Mouse (Mus musculus): Measurements from ENCODE around the gene Stxbp4. TPM values are rescaled to one million over a fixed set of nuclear protein-coding genes. Genes with fewer than 3 reads are reported as not detected.

Stxbp4 gene
- total RNA-seq, 1 experiment: 10.8 TPM

- peaks cover 16% of the 10 kb centered on the region for H3K36me3 ChIP-seq (ENCODE audit: control insufficient read depth, insufficient read depth, low read length, poor library complexity, severe bottlenecking)
- in situ Hi-C loops (cut with MboI; ENCODE audit: low sequenced_read_pairs in 2 of 2, unreplicated experiment in 2 of 2): no loop called here
- DNase-seq (ENCODE audit: low read depth, low spot score): no peak
Observed at GRCm38 (mm10) chr11:90649777-90650176, 11.9 kb upstream of the Stxbp4 start.

DNA sequence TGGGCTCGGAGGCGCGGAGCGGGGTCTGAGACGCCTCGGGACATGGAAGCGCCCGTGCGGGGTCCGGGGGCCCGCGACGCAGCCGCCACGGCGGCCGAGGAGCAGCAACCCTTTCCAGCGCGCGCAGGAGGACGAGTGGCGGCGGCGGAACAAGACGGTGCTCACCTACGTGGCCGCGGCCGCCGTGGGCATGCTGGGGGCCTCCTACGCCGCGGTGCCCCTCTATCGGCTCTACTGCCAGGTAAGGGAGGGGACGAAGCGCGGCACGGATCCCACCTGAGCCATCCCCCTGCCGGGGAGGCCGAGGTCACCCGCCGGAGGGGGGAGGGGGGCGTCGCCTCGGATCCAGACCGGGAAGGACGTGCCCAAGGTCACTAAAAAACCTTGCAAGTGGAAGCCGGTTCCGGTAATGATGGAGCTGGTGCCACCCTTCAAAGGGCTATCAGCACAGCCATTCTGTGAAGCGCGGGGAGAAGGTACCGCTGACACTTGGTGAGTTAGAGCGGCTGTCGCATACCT, 487 bp upstream of the Stxbp4 start:
- H3K36me3 ChIP-seq (ENCODE audit: control insufficient read depth, insufficient read depth, low read length, poor library complexity, severe bottlenecking): peaks cover 5% of the 10 kb centered on the region
- TF ChIP-seq ZNF384 (IDR thresholded peaks at IDR 0.05; ENCODE audit: low read depth, low read length) (no peak), ZC3H11A (IDR thresholded peaks at IDR 0.05; ENCODE audit: borderline replicate concordance, low read depth, low read length) (no peak), MAFK (IDR thresholded peaks at IDR 0.05; ENCODE audit: insufficient read depth, low read depth, low read length) (no peak), HCFC1 (IDR thresholded peaks at IDR 0.05; ENCODE audit: borderline replicate concordance, insufficient read depth, low read length) (no peak), CHD2 (IDR thresholded peaks at IDR 0.05; ENCODE audit: low read depth, low read length) (no peak)
- peak overlapping the region; percentile 64 to 85 for H3K4me3 ChIP-seq (ENCODE audit: insufficient read depth in 1 of 2, low read depth in 1 of 2, low read length in 2 of 2, poor library complexity in 1 of 2, severe bottlenecking in 1 of 2)
- in situ Hi-C loops (cut with MboI; ENCODE audit: low sequenced_read_pairs in 2 of 2, unreplicated experiment in 2 of 2): no loop called here
- peak; percentile 40 for DNase-seq (ENCODE audit: low read depth, low spot score)
- peak overlapping the region; percentile 97 for H3K9ac ChIP-seq (ENCODE audit: insufficient read depth, low read depth, low read length, poor library complexity, severe bottlenecking)
- H3K4me1 ChIP-seq (ENCODE audit: control insufficient read depth in 2 of 2, insufficient read depth in 2 of 2, low read length in 2 of 2, poor library complexity in 1 of 2): no peaks in the 10 kb centered on the region; a peak in 1 of 4 replicates
- H3K9me3 ChIP-seq (ENCODE audit: control insufficient read depth, insufficient read depth, low read depth, low read length): no peaks in the 10 kb centered on the region
- peak overlapping the region; percentile 77 for H3K27ac ChIP-seq (ENCODE audit: insufficient read depth, low read depth, low read length, poor library complexity, severe bottlenecking)

More at GRCm38 (mm10) chr11:90649777-90650176, 11.9 kb upstream of the Stxbp4 start:
- Histone ChIP-seq H3K4me1 (ENCODE audit: control insufficient read depth in 2 of 2, insufficient read depth in 2 of 2, low read length in 2 of 2, poor library complexity in 1 of 2) (no peaks in the 10 kb centered on the region), H3K9me3 (ENCODE audit: control insufficient read depth, insufficient read depth, low read depth, low read length) (no peaks in the 10 kb centered on the region), H3K27ac (ENCODE audit: insufficient read depth, low read depth, low read length, poor library complexity, severe bottlenecking) (no peak overlapping the region), H3K9ac (ENCODE audit: insufficient read depth, low read depth, low read length, poor library complexity, severe bottlenecking) (no peak overlapping the region), H3K4me3 (ENCODE audit: insufficient read depth in 1 of 2, low read depth in 1 of 2, low read length in 2 of 2, poor library complexity in 1 of 2, severe bottlenecking in 1 of 2) (no peak overlapping the region)
- TF ChIP-seq HCFC1 (IDR thresholded peaks at IDR 0.05; ENCODE audit: borderline replicate concordance, insufficient read depth, low read length) (no peak), MAFK (IDR thresholded peaks at IDR 0.05; ENCODE audit: insufficient read depth, low read depth, low read length) (no peak), ZC3H11A (IDR thresholded peaks at IDR 0.05; ENCODE audit: borderline replicate concordance, low read depth, low read length) (no peak), ZNF384 (IDR thresholded peaks at IDR 0.05; ENCODE audit: low read depth, low read length) (no peak), CHD2 (IDR thresholded peaks at IDR 0.05; ENCODE audit: low read depth, low read length) (no peak)

DNA sequence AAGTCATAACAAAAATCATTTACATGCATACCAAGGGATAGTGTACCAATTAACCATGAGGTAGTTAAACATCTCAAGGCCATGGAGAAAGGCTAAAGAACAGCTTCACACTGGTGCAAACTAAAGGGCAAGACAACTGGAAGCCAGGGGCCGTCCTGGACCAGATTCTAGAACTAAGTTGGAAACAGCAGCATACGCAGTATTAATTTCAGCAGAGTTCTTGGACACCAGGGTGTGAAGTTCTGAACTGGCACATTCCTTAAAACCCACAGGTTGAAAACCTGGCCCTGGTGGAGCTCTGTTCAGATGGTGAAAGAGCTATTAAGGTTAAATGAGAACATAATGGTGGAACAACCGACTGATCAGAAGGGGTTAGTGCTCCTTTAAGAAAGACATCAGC, 3.2 kb downstream of the Stxbp4 start:
- peaks cover 2% of the 10 kb centered on the region; the same call in 1 of the 2 replicates for H3K36me3 ChIP-seq (ENCODE audit: control insufficient read depth, insufficient read depth, low read length, poor library complexity, severe bottlenecking)
- no peak overlapping the region for H3K9ac ChIP-seq (ENCODE audit: insufficient read depth, low read depth, low read length, poor library complexity, severe bottlenecking)
- no peak overlapping the region for H3K27ac ChIP-seq (ENCODE audit: insufficient read depth, low read depth, low read length, poor library complexity, severe bottlenecking)
- no peaks in the 10 kb centered on the region for H3K9me3 ChIP-seq (ENCODE audit: control insufficient read depth, insufficient read depth, low read depth, low read length)
- no peaks in the 10 kb centered on the region; a peak in 1 of 4 replicates for H3K4me1 ChIP-seq (ENCODE audit: control insufficient read depth in 2 of 2, insufficient read depth in 2 of 2, low read length in 2 of 2, poor library complexity in 1 of 2)
- in situ Hi-C loops (cut with MboI; ENCODE audit: low sequenced_read_pairs in 2 of 2, unreplicated experiment in 2 of 2): no loop called here
- no peak overlapping the region for H3K4me3 ChIP-seq (ENCODE audit: insufficient read depth in 1 of 2, low read depth in 1 of 2, low read length in 2 of 2, poor library complexity in 1 of 2, severe bottlenecking in 1 of 2)
- TF ChIP-seq ZC3H11A (IDR thresholded peaks at IDR 0.05; ENCODE audit: borderline replicate concordance, low read depth, low read length) (no peak), HCFC1 (IDR thresholded peaks at IDR 0.05; ENCODE audit: borderline replicate concordance, insufficient read depth, low read length) (no peak)
- DNase-seq (ENCODE audit: low read depth, low spot score): no peak

GRCm38 (mm10) chr11:90632480-90632879, 5.4 kb downstream of the Stxbp4 start:
- H3K4me1 ChIP-seq (ENCODE audit: control insufficient read depth in 2 of 2, insufficient read depth in 2 of 2, low read length in 2 of 2, poor library complexity in 1 of 2): no peaks in the 10 kb centered on the region
- no peak for DNase-seq (ENCODE audit: low read depth, low spot score)
- in situ Hi-C loops (cut with MboI; ENCODE audit: low sequenced_read_pairs in 2 of 2, unreplicated experiment in 2 of 2): no loop called here

DNA sequence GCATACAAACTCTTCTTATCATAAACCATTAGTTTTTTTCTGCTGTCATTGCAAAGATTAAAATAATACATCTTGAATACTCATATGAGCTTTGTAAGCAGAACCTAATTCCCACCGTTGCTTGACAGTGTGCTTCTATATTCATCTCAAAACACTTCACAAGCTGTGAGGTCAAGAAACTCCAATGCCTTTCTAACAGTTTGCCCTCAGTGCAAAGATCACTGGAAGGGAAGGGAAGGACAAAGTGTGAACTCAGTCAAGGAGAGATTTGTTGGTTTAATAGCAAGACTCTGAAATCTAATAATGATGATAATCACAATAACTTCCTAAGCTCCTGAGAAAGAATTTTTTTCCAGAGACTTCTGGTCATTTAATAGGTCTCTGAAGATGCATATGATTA, 10.1 kb downstream of the Stxbp4 start:
- in situ Hi-C loops (cut with MboI; ENCODE audit: low sequenced_read_pairs in 2 of 2, unreplicated experiment in 2 of 2): no loop called here
- no peak for TF ChIP-seq ZC3H11A (IDR thresholded peaks at IDR 0.05; ENCODE audit: borderline replicate concordance, low read depth, low read length)
- TF ChIP-seq HCFC1 (IDR thresholded peaks at IDR 0.05; ENCODE audit: borderline replicate concordance, insufficient read depth, low read length): no peak
- TF ChIP-seq MAFK (IDR thresholded peaks at IDR 0.05; ENCODE audit: insufficient read depth, low read depth, low read length): no peak
- TF ChIP-seq CHD2 (IDR thresholded peaks at IDR 0.05; ENCODE audit: low read depth, low read length): no peak
- no peak for TF ChIP-seq ZNF384 (IDR thresholded peaks at IDR 0.05; ENCODE audit: low read depth, low read length)
- Histone ChIP-seq H3K9me3 (ENCODE audit: control insufficient read depth, insufficient read depth, low read depth, low read length) (no peaks in the 10 kb centered on the region), H3K4me3 (ENCODE audit: insufficient read depth in 1 of 2, low read depth in 1 of 2, low read length in 2 of 2, poor library complexity in 1 of 2, severe bottlenecking in 1 of 2) (no peak overlapping the region), H3K27ac (ENCODE audit: insufficient read depth, low read depth, low read length, poor library complexity, severe bottlenecking) (no peak overlapping the region), H3K4me1 (ENCODE audit: control insufficient read depth in 2 of 2, insufficient read depth in 2 of 2, low read length in 2 of 2, poor library complexity in 1 of 2) (no peaks in the 10 kb centered on the region), H3K9ac (ENCODE audit: insufficient read depth, low read depth, low read length, poor library complexity, severe bottlenecking) (no peak overlapping the region), H3K36me3 (ENCODE audit: control insufficient read depth, insufficient read depth, low read length, poor library complexity, severe bottlenecking) (no peaks in the 10 kb centered on the region)
- no peak for DNase-seq (ENCODE audit: low read depth, low spot score)

More at GRCm38 (mm10) chr11:90632480-90632879, 5.4 kb downstream of the Stxbp4 start:
- H3K9ac ChIP-seq (ENCODE audit: insufficient read depth, low read depth, low read length, poor library complexity, severe bottlenecking): no peak overlapping the region
- H3K27ac ChIP-seq (ENCODE audit: insufficient read depth, low read depth, low read length, poor library complexity, severe bottlenecking): no peak overlapping the region
- no peak for TF ChIP-seq ZNF384 (IDR thresholded peaks at IDR 0.05; ENCODE audit: low read depth, low read length)
- no peaks in the 10 kb centered on the region for H3K9me3 ChIP-seq (ENCODE audit: control insufficient read depth, insufficient read depth, low read depth, low read length)
- H3K4me3 ChIP-seq (ENCODE audit: insufficient read depth in 1 of 2, low read depth in 1 of 2, low read length in 2 of 2, poor library complexity in 1 of 2, severe bottlenecking in 1 of 2): no peak overlapping the region
- peaks cover 2% of the 10 kb centered on the region; the same call in 1 of the 2 replicates for H3K36me3 ChIP-seq (ENCODE audit: control insufficient read depth, insufficient read depth, low read length, poor library complexity, severe bottlenecking)
